Mouse (Mus musculus) liver, embryonic 14.5 days (tissue): ENCODE data around the gene Msi2. TPM values are rescaled to one million over a fixed set of nuclear protein-coding genes. Genes with fewer than 3 reads are reported as not detected.
A peak's percentile ranks its signal among the peaks of the same experiment; 100 is the strongest.

Source experiments
- ATAC-seq: fragments of 200-750 bp; cut with Nextera tagmentation; 2 replicates; pipeline ENCODE4 v1.8.0; 2017; ENCODE audit warnings: moderate number of reproducible peaks, mild to moderate bottlenecking, moderate library complexity; ENCODE audit not compliant: insufficient read depth
- DNase-seq, 3 experiments: peaks; one replicate each; pipeline ENCODE4 v3.0.0-alpha.2; 2012 to 2013; ENCODE audit warnings: low read depth in 3 of 3, low spot score in 3 of 3
- H3K27ac ChIP-seq: fragments of 300-500 bp; sonication (generic); 2 replicates; pipeline ENCODE4 v1.5.1; 2014; ENCODE audit warnings: moderate library complexity, mild to moderate bottlenecking, control low read depth, inconsistent platforms
- H3K27me3 ChIP-seq: fragments of 300-500 bp; sonication (generic); 2 replicates; pipeline ENCODE4 v1.6.1; 2014; ENCODE audit warnings: mild to moderate bottlenecking, low read length, moderate library complexity; ENCODE audit not compliant: control insufficient read depth, insufficient read depth
- H3K36me3 ChIP-seq: fragments of 300-500 bp; sonication (generic); replicated peaks from 2 replicates; pipeline ENCODE4 v1.6.1; 2014; ENCODE audit warnings: low read depth; ENCODE audit not compliant: control insufficient read depth, insufficient read depth
- H3K4me1 ChIP-seq, 2 experiments: fragments of 200-500 bp in 1 of 2; fragments of 300-500 bp in 1 of 2; sonication (generic) in 1 of 2; replicated peaks; 2 replicates each; pipeline ENCODE4 v1.6.1; 2012 to 2014; ENCODE audit warnings: antibody characterized with exemption in 1 of 2, inconsistent platforms in 1 of 2, low read length in 1 of 2; ENCODE audit not compliant: control insufficient read depth in 2 of 2, insufficient read depth in 2 of 2
- H3K4me2 ChIP-seq: fragments of 300-500 bp; sonication (generic); 2 replicates; pipeline ENCODE4 v1.6.1; 2014; ENCODE audit warnings: low read depth, mild to moderate bottlenecking, control low read depth, moderate library complexity
- H3K4me3 ChIP-seq, 2 experiments: fragments of 200-500 bp in 1 of 2; fragments of 300-500 bp in 1 of 2; sonication (generic) in 1 of 2; 2 replicates each; pipeline ENCODE4 v1.5.1; 2012 to 2014; ENCODE audit warnings: low read depth in 2 of 2, low read length in 2 of 2, mild to moderate bottlenecking in 2 of 2, control low read depth in 1 of 2, inconsistent platforms in 1 of 2, moderate library complexity in 1 of 2; ENCODE audit not compliant: insufficient read depth in 1 of 2
- H3K9ac ChIP-seq: fragments of 300-500 bp; sonication (generic); replicated peaks from 2 replicates; pipeline ENCODE4 v1.6.1; 2014; ENCODE audit warnings: mild to moderate bottlenecking, control low read depth, moderate library complexity
- H3K9me3 ChIP-seq: fragments of 300-500 bp; sonication (generic); 2 replicates; pipeline ENCODE4 v1.6.1; 2016; ENCODE audit warnings: low read length, mixed read lengths; ENCODE audit not compliant: control insufficient read depth
- CTCF ChIP-seq: IDR thresholded peaks from 2 replicates; pipeline ENCODE4 v1.5.1; 2016; ENCODE audit warnings: antibody characterized with exemption, low read depth, control low read depth
- EP300 ChIP-seq: IDR thresholded peaks from 2 replicates; pipeline ENCODE4 v1.6.1; 2016; ENCODE audit warnings: antibody characterized with exemption, low read depth
- WGBS: fragments of 180-500 bp; shearing (Covaris S2); extraction: QIAGEN DNeasy Blood & Tissue Kit; methylation state at CpG from one replicate; pipeline ENCODE4 v1.1.7; 2014; ENCODE audit not compliant: insufficient replicate concordance; 5-methylcytosine and 5-hydroxymethylcytosine counted together
- polyA plus RNA-seq, 2 experiments: library from polyadenylated mRNA; depleted of rRNA in 1 of 2; stranded (reverse) in 1 of 2; unstranded in 1 of 2; fragments of >200 nt; fragmentation: Nextera tagmentation in 1 of 2; extraction: Ambion mirVana in 1 of 2; gene quantifications; 2 replicates each; pipeline versions ENCODE4 v1.2.1 to v1.2.3; 2012 to 2014

Gene Msi2
- polyA plus RNA-seq, 2 experiments: 2.1 to 6.2 TPM

DNA sequence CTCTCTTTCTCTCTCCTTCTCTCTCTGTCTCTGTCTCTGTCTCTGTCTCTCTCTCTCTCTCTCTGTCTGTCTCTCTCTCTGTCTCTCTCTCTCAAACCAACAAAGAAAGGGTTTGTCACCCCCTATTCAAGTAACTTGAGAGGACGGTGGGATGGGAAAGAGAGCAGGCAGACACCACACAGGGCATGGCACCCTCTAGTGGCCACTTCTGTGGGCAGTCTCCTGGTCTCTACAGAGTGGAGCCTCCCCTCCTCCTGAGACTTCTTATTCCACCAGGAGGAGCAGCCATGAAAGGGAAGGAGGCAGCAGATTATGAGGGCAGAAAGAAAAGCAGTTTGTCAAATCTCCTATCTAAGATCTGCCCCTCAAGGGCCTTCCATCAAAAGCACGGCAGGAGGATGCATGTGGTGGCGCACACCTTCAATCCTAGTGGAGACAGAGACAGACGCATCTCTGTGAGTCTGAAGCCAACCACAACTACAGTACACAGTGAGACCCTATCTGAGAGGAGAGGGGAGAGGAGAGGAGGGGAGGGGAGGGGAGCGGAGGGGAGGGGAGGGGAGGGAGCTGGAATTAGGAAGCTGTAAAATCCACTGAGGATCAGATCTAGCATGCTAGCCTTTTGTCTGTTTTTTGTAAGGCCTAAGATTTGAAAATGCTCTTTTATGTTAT lies 305.8 kb downstream of the Msi2 start:
- no peak for ATAC-seq
- WGBS: 52% methylated on average over 4 of the region's 5 CpGs
- Histone ChIP-seq H3K4me3 (no peak overlapping the region), H3K4me1 (no peaks in the 10 kb centered on the region), H3K27me3 (no peaks in the 10 kb centered on the region), H3K9me3 (no peaks in the 10 kb centered on the region), H3K9ac (no peak overlapping the region), H3K36me3 (no peaks in the 10 kb centered on the region), H3K27ac (no peak overlapping the region), H3K4me2 (no peak overlapping the region)
- DNase-seq: peak in 1 of 3 experiments; percentile 9
- TF ChIP-seq CTCF (peak; percentile 88), EP300 (no peak)

- 76% methylated on average over 8 of the region's 8 CpGs for WGBS
- DNase-seq: no peak
Measured at GRCm38 (mm10) chr11:88408305-88408704, 310.0 kb downstream of the Msi2 start.

GRCm38 (mm10) chr11:88406408-88406915 lies 311.9 kb downstream of the Msi2 start:
- Histone ChIP-seq H3K4me3 (no peak overlapping the region), H3K4me1 (peaks cover 0 to 2% of the 10 kb centered on the region in 2 experiments; a peak in 2 of 4 replicates), H3K27ac (no peak overlapping the region), H3K4me2 (no peak overlapping the region), H3K27me3 (no peaks in the 10 kb centered on the region), H3K9me3 (no peaks in the 10 kb centered on the region), H3K9ac (no peak overlapping the region), H3K36me3 (no peaks in the 10 kb centered on the region)
- WGBS: 70% methylated on average over 3 of the region's 3 CpGs
- ATAC-seq (no peak), DNase-seq (no peak)
- no peak for TF ChIP-seq EP300
- no peak for TF ChIP-seq CTCF

More at GRCm38 (mm10) chr11:88408305-88408704, 310.0 kb downstream of the Msi2 start:
- Histone ChIP-seq H3K9me3 (no peaks in the 10 kb centered on the region), H3K27me3 (no peaks in the 10 kb centered on the region), H3K27ac (no peak overlapping the region), H3K4me2 (no peak overlapping the region), H3K4me1 (peaks cover 0 to 2% of the 10 kb centered on the region in 2 experiments; a peak in 2 of 4 replicates), H3K36me3 (no peaks in the 10 kb centered on the region), H3K4me3 (no peak overlapping the region), H3K9ac (no peak overlapping the region)
- TF ChIP-seq EP300 (no peak), CTCF (no peak)
- no peak for ATAC-seq

- no peak overlapping the region for H3K4me3 ChIP-seq
- ATAC-seq (no peak), DNase-seq (no peak)
- no peaks in the 10 kb centered on the region for H3K36me3 ChIP-seq
- no peak overlapping the region for H3K4me2 ChIP-seq
- H3K27ac ChIP-seq: no peak overlapping the region
- H3K9ac ChIP-seq: no peak overlapping the region
- H3K9me3 ChIP-seq: no peaks in the 10 kb centered on the region
- WGBS: 76% methylated on average over 17 of the region's 17 CpGs
- no peak for TF ChIP-seq EP300
- TF ChIP-seq CTCF: no peak
- H3K27me3 ChIP-seq: no peaks in the 10 kb centered on the region
- peaks cover 0 to 2% of the 10 kb centered on the region in 2 experiments; a peak in 2 of 4 replicates for H3K4me1 ChIP-seq
Measured at GRCm38 (mm10) chr11:88404816-88405613, 313.3 kb downstream of the Msi2 start.

GRCm38 (mm10) chr11:88404247-88404677 lies 314.1 kb downstream of the Msi2 start:
- Histone ChIP-seq H3K27me3 (no peaks in the 10 kb centered on the region), H3K27ac (no peak overlapping the region), H3K4me2 (no peak overlapping the region), H3K9me3 (no peaks in the 10 kb centered on the region), H3K4me3 (no peak overlapping the region), H3K4me1 (peaks cover 0 to 2% of the 10 kb centered on the region in 2 experiments; a peak in 2 of 4 replicates), H3K9ac (no peak overlapping the region), H3K36me3 (no peaks in the 10 kb centered on the region)
- 69% methylated on average over 5 of the region's 5 CpGs for WGBS
- ATAC-seq (no peak), DNase-seq (no peak)
- TF ChIP-seq CTCF (no peak), EP300 (no peak)
